ENCODE assay signal across 25 mouse cellular contexts in genomic region chr2:29855585-29856210, GRCm38 (mm10). TPM values are rescaled to one million over a fixed set of nuclear protein-coding genes. Genes with fewer than 3 reads are reported as not detected.
DNase-seq lines count a peak whose midpoint lies in the region; ATAC-seq and TF ChIP-seq lines count a peak whose summit lies in the region.
"Had no signal": no experiment of that assay in that cellular context is flagged by ENCODE, and none has a peak within 500 bp of the region (broad histone marks: within the 10 kb centered on the region; RNA-seq: fewer than 3 reads in every experiment).

No protein-coding gene starts in this region.

- H3K9ac ChIP-seq in hindbrain, embryonic 16.5 days (ENCODE audit: low read depth, low read length): no peak overlapping the region
- no peak overlapping the region for H3K9ac ChIP-seq in neural tube, embryonic 15.5 days (replicated peaks)
- peak overlapping the region; percentile 13; the same call in 1 of the 2 replicates for H3K9ac ChIP-seq in hindbrain, postnatal 0 days (replicated peaks; ENCODE audit: low read length)
- peak overlapping the region; percentile 27; the same call in 1 of the 2 replicates for H3K9ac ChIP-seq in neural tube, embryonic 13.5 days
- H3K9ac ChIP-seq: limb, embryonic 12.5 days; liver, postnatal 0 days had no signal

- no peak overlapping the region for H3K4me2 ChIP-seq in hindbrain, embryonic 16.5 days (ENCODE audit: low read length)
- no peak overlapping the region for H3K4me2 ChIP-seq in neural tube, embryonic 15.5 days
- no peak overlapping the region for H3K4me2 ChIP-seq in hindbrain, postnatal 0 days (ENCODE audit: low read depth, low read length)
- H3K4me2 ChIP-seq in neural tube, embryonic 13.5 days: no peak overlapping the region
- H3K4me2 ChIP-seq: heart, embryonic 13.5 days; limb, embryonic 12.5 days; liver, embryonic 11.5 days had no signal

- ATAC-seq in hindbrain, embryonic 16.5 days: no peak
- ATAC-seq in neural tube, embryonic 15.5 days (ENCODE audit: low FRiP score): no peak
- no peak for ATAC-seq in hindbrain, postnatal 0 days
- peak; percentile 63; the same call in 1 of the 2 replicates for ATAC-seq in neural tube, embryonic 13.5 days (ENCODE audit: low read depth)
- ATAC-seq: activated CD4-positive, CD25-positive, alpha-beta regulatory T cell, adult 4 months; inflammation-experienced regulatory T-cells, adult 6 months; liver, postnatal 0 days; lung, postnatal 0 days had no signal

- intact Hi-C loops in heart, postnatal 25 days (cut with DNase I): loop anchor here (5.0 kb wide), 1 partner anchor 88 kb away; no protein-coding TSS in a partner anchor

- peaks cover 12% of the 10 kb centered on the region; the same call in 1 of the 2 replicates for H3K27me3 ChIP-seq in hindbrain, embryonic 10.5 days (ENCODE audit: insufficient read depth, poor library complexity, severe bottlenecking)
- no peaks in the 10 kb centered on the region for H3K27me3 ChIP-seq in hindbrain, embryonic 16.5 days (replicated peaks; ENCODE audit: control insufficient read depth, insufficient read depth, low read length)
- H3K27me3 ChIP-seq in neural tube, embryonic 15.5 days (replicated peaks): no peaks in the 10 kb centered on the region
- no peaks in the 10 kb centered on the region for H3K27me3 ChIP-seq in hindbrain, postnatal 0 days (ENCODE audit: insufficient read depth, low read length)
- no peaks in the 10 kb centered on the region for H3K27me3 ChIP-seq in neural tube, embryonic 13.5 days

- TF ChIP-seq CTCF in hindbrain, postnatal 0 days (IDR thresholded peaks at IDR 0.05; ENCODE audit: low read depth): no peak

- WGBS in hindbrain, embryonic 10.5 days: 45% methylated on average over 10 of the region's 10 CpGs
- 28% methylated on average over 10 of the region's 10 CpGs for WGBS in hindbrain, embryonic 16.5 days
- 28% methylated on average over 10 of the region's 10 CpGs for WGBS in neural tube, embryonic 15.5 days
- 45% methylated on average over 10 of the region's 10 CpGs for WGBS in hindbrain, postnatal 0 days
- WGBS in neural tube, embryonic 13.5 days: 26% methylated on average over 10 of the region's 10 CpGs

- peak; percentile 63 for DNase-seq in hindbrain, embryonic 10.5 days (ENCODE audit: low spot score)
- peak; percentile 40 for DNase-seq in neural tube, embryonic 10.5 days (ENCODE audit: extremely low spot score, low spot score)
- no peak for DNase-seq in hindbrain, postnatal 0 days (ENCODE audit: low spot score)
- no peak for DNase-seq in heart, postnatal 25 days (ENCODE audit: low spot score)
- no peak for DNase-seq in thymus, postnatal 14 days
- DNase-seq: adrenal gland, adult 8-10 months; cerebellum, adult 18-20 months; gastrocnemius, postnatal 25 days; heart, adult 18-20 months; heart, postnatal 14 days; kidney, adult 18-20 months; liver, postnatal 0 days; right cerebral cortex, postnatal 4 days; thymus, postnatal 25 days had no signal

- peak overlapping the region; percentile 33 for H3K4me3 ChIP-seq in hindbrain, embryonic 10.5 days
- H3K4me3 ChIP-seq in hindbrain, embryonic 16.5 days (ENCODE audit: low read length): no peak overlapping the region
- no peak overlapping the region for H3K4me3 ChIP-seq in neural tube, embryonic 15.5 days (replicated peaks)
- no peak overlapping the region for H3K4me3 ChIP-seq in hindbrain, postnatal 0 days (ENCODE audit: low read length)
- no peak overlapping the region for H3K4me3 ChIP-seq in neural tube, embryonic 13.5 days
- H3K4me3 ChIP-seq: heart, embryonic 13.5 days; limb, embryonic 12.5 days had no signal

- H3K27ac ChIP-seq in hindbrain, embryonic 10.5 days: peak overlapping the region; percentile 100
- H3K27ac ChIP-seq in hindbrain, embryonic 16.5 days (ENCODE audit: low read depth, low read length): no peak overlapping the region
- no peak overlapping the region for H3K27ac ChIP-seq in neural tube, embryonic 15.5 days (replicated peaks)
- no peak overlapping the region for H3K27ac ChIP-seq in hindbrain, postnatal 0 days
- H3K27ac ChIP-seq in neural tube, embryonic 13.5 days (replicated peaks): peak overlapping the region; percentile 85
- H3K27ac ChIP-seq: heart, embryonic 13.5 days; kidney, postnatal 0 days; limb, embryonic 12.5 days; macrophage had no signal

- H3K36me3 ChIP-seq in hindbrain, embryonic 10.5 days: no peaks in the 10 kb centered on the region
- H3K36me3 ChIP-seq in hindbrain, embryonic 16.5 days (ENCODE audit: control insufficient read depth, insufficient read depth, low read length): no peaks in the 10 kb centered on the region
- H3K36me3 ChIP-seq in neural tube, embryonic 15.5 days: no peaks in the 10 kb centered on the region
- no peaks in the 10 kb centered on the region for H3K36me3 ChIP-seq in hindbrain, postnatal 0 days (ENCODE audit: insufficient read depth, low read length)
- H3K36me3 ChIP-seq in neural tube, embryonic 13.5 days: no peaks in the 10 kb centered on the region
- H3K36me3 ChIP-seq: heart, embryonic 13.5 days; limb, embryonic 12.5 days had no signal

- peaks cover 86% of the 10 kb centered on the region for H3K4me1 ChIP-seq in hindbrain, embryonic 10.5 days (replicated peaks)
- peaks cover 11% of the 10 kb centered on the region for H3K4me1 ChIP-seq in hindbrain, embryonic 16.5 days (ENCODE audit: control insufficient read depth, insufficient read depth, low read depth, low read length)
- H3K4me1 ChIP-seq in neural tube, embryonic 15.5 days: peaks cover 29% of the 10 kb centered on the region
- no peaks in the 10 kb centered on the region for H3K4me1 ChIP-seq in hindbrain, postnatal 0 days (ENCODE audit: insufficient read depth, low read length)
- peaks cover 65% of the 10 kb centered on the region for H3K4me1 ChIP-seq in neural tube, embryonic 13.5 days (replicated peaks)
- H3K4me1 ChIP-seq: heart, embryonic 13.5 days; limb, embryonic 12.5 days had no signal

- H3K9me3 ChIP-seq in hindbrain, embryonic 10.5 days: no peaks in the 10 kb centered on the region
- H3K9me3 ChIP-seq in hindbrain, embryonic 16.5 days (ENCODE audit: control insufficient read depth, low read length): no peaks in the 10 kb centered on the region
- H3K9me3 ChIP-seq in neural tube, embryonic 15.5 days (replicated peaks): no peaks in the 10 kb centered on the region
- no peaks in the 10 kb centered on the region for H3K9me3 ChIP-seq in hindbrain, postnatal 0 days (ENCODE audit: low read length)
- H3K9me3 ChIP-seq in neural tube, embryonic 13.5 days: no peaks in the 10 kb centered on the region
- H3K9me3 ChIP-seq: heart, embryonic 13.5 days; limb, embryonic 12.5 days had no signal

RNA-seq across cellular contexts. Expression of gene Cercam, which starts 13.3 kb away (rescaled TPM):
- 49.1 and 56.2 TPM in 2 replicates for polyA plus RNA-seq in hindbrain, embryonic 10.5 days (2016; fragmentation: Nextera tagmentation; extraction: Ambion mirVana)
- 22.6 and 25.8 TPM in 2 replicates for polyA plus RNA-seq in hindbrain, embryonic 16.5 days (2015; fragmentation: Nextera tagmentation; extraction: Ambion mirVana)
- polyA plus RNA-seq in neural tube, embryonic 15.5 days (2015; fragmentation: Nextera tagmentation; extraction: Ambion mirVana): 25.8 and 27.4 TPM in 2 replicates
- 32.5 and 37.7 TPM in 2 replicates for total RNA-seq in hindbrain, postnatal 0 days (2014; rRNA removed)
- polyA plus RNA-seq in hindbrain, postnatal 0 days (2015; fragmentation: Nextera tagmentation; extraction: Ambion mirVana): 17.8 and 20.6 TPM in 2 replicates
- polyA plus RNA-seq in neural tube, embryonic 13.5 days (2015; fragmentation: Nextera tagmentation; extraction: Ambion mirVana): 24.8 and 25.5 TPM in 2 replicates
- total RNA-seq in heart, postnatal 25 days (2021): 1 to 10 TPM; 4.6 to 5.8 TPM

RNA-seq across cellular contexts. Expression of gene Odf2, which starts 33.3 kb away (rescaled TPM):
- polyA plus RNA-seq in hindbrain, embryonic 10.5 days (2016; fragmentation: Nextera tagmentation; extraction: Ambion mirVana): 111 and 114 TPM in 2 replicates
- polyA plus RNA-seq in hindbrain, embryonic 16.5 days (2015; fragmentation: Nextera tagmentation; extraction: Ambion mirVana): 61.0 and 61.2 TPM in 2 replicates
- polyA plus RNA-seq in neural tube, embryonic 15.5 days (2015; fragmentation: Nextera tagmentation; extraction: Ambion mirVana): 62.4 and 66.8 TPM in 2 replicates
- 73.1 and 81.7 TPM in 2 replicates for total RNA-seq in hindbrain, postnatal 0 days (2014; rRNA removed)
- polyA plus RNA-seq in hindbrain, postnatal 0 days (2015; fragmentation: Nextera tagmentation; extraction: Ambion mirVana): 78.2 and 88.3 TPM in 2 replicates
- 65.6 and 68.1 TPM in 2 replicates for polyA plus RNA-seq in neural tube, embryonic 13.5 days (2015; fragmentation: Nextera tagmentation; extraction: Ambion mirVana)
- 10 to 100 TPM; 20.2 to 23.2 TPM for total RNA-seq in heart, postnatal 25 days (2021)

RNA-seq across cellular contexts. Expression of gene Urm1, which starts 35.8 kb away (rescaled TPM):
- polyA plus RNA-seq in hindbrain, embryonic 10.5 days (2016; fragmentation: Nextera tagmentation; extraction: Ambion mirVana): 23.8 and 25.0 TPM in 2 replicates
- polyA plus RNA-seq in hindbrain, embryonic 16.5 days (2015; fragmentation: Nextera tagmentation; extraction: Ambion mirVana): 27.4 and 31.4 TPM in 2 replicates
- 27.7 and 28.3 TPM in 2 replicates for polyA plus RNA-seq in neural tube, embryonic 15.5 days (2015; fragmentation: Nextera tagmentation; extraction: Ambion mirVana)
- total RNA-seq in hindbrain, postnatal 0 days (2014; rRNA removed): 46.1 and 70.7 TPM in 2 replicates
- 28.7 and 29.3 TPM in 2 replicates for polyA plus RNA-seq in hindbrain, postnatal 0 days (2015; fragmentation: Nextera tagmentation; extraction: Ambion mirVana)
- 19.0 and 22.8 TPM in 2 replicates for polyA plus RNA-seq in neural tube, embryonic 13.5 days (2015; fragmentation: Nextera tagmentation; extraction: Ambion mirVana)
- 10 to 100 TPM; 31.8 to 32.4 TPM for total RNA-seq in heart, postnatal 25 days (2021)

RNA-seq across cellular contexts. Expression of gene Slc27a4, which starts 53.3 kb away (rescaled TPM):
- 18.3 and 24.7 TPM in 2 replicates for polyA plus RNA-seq in hindbrain, embryonic 10.5 days (2016; fragmentation: Nextera tagmentation; extraction: Ambion mirVana)
- polyA plus RNA-seq in hindbrain, embryonic 16.5 days (2015; fragmentation: Nextera tagmentation; extraction: Ambion mirVana): 45.9 and 47.9 TPM in 2 replicates
- 43.0 and 48.9 TPM in 2 replicates for polyA plus RNA-seq in neural tube, embryonic 15.5 days (2015; fragmentation: Nextera tagmentation; extraction: Ambion mirVana)
- total RNA-seq in hindbrain, postnatal 0 days (2014; rRNA removed): 139 TPM in 2 replicates
- 43.4 and 46.4 TPM in 2 replicates for polyA plus RNA-seq in hindbrain, postnatal 0 days (2015; fragmentation: Nextera tagmentation; extraction: Ambion mirVana)
- 34.6 and 35.5 TPM in 2 replicates for polyA plus RNA-seq in neural tube, embryonic 13.5 days (2015; fragmentation: Nextera tagmentation; extraction: Ambion mirVana)
- total RNA-seq in heart, postnatal 25 days (2021): 10 to 100 TPM; 17.9 to 18.7 TPM

Comparison
In these comparisons a context has a peak if more than half of its experiments do, and no peak if none do; other contexts are left out.
1. DNase-seq: peak in hindbrain, embryonic 10.5 days (single experiment) and neural tube, embryonic 10.5 days (single experiment); none in hindbrain, postnatal 0 days (single experiment), heart, postnatal 25 days (single experiment) and thymus, postnatal 14 days (single experiment).
2. H3K27ac ChIP-seq: peak in hindbrain, embryonic 10.5 days (single experiment) and neural tube, embryonic 13.5 days (single experiment); none in hindbrain, embryonic 16.5 days (single experiment), neural tube, embryonic 15.5 days (single experiment) and hindbrain, postnatal 0 days (single experiment).
3. H3K9ac ChIP-seq: peak in hindbrain, postnatal 0 days (single experiment) and neural tube, embryonic 13.5 days (single experiment); none in hindbrain, embryonic 16.5 days (single experiment) and neural tube, embryonic 15.5 days (single experiment).